Mouse (Mus musculus) cerebellum, adult (tissue): ENCODE results near the gene Ripply3.

Source experiments
- ATAC-seq: cut with Nextera tagmentation; 2 replicates; pipeline ENCODE4 v1.9.2; 2017; ENCODE audit warnings: mild to moderate bottlenecking, moderate library complexity, mixed read lengths; ENCODE audit not compliant: insufficient number of reproducible peaks, low FRiP score, low TSS enrichment

Gene Ripply3

DNA sequence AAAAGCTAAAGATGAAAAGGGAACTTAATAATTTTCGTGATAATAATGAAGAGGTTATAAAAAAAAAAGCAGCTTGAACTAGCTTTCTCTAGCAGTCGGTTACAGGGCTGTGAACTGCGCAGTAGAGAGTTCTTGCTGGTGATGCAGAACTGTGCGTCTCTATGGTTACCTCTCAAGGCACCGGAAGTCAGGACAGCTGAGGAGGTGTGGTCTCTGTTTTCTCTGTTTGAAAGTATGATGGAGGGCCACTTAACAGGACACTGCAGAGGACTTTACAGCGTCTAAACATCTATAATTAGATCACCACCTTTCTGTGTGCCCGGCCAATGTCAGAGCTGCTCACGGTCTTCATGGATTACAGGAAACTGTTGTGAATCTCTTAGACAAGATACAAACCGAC is 26.2 kb downstream of the Ripply3 start:
- ATAC-seq: no peak

GRCm38 (mm10) chr16:94356046-94356445 is 27.8 kb downstream of the Ripply3 start:
- ATAC-seq: no peak

DNA sequence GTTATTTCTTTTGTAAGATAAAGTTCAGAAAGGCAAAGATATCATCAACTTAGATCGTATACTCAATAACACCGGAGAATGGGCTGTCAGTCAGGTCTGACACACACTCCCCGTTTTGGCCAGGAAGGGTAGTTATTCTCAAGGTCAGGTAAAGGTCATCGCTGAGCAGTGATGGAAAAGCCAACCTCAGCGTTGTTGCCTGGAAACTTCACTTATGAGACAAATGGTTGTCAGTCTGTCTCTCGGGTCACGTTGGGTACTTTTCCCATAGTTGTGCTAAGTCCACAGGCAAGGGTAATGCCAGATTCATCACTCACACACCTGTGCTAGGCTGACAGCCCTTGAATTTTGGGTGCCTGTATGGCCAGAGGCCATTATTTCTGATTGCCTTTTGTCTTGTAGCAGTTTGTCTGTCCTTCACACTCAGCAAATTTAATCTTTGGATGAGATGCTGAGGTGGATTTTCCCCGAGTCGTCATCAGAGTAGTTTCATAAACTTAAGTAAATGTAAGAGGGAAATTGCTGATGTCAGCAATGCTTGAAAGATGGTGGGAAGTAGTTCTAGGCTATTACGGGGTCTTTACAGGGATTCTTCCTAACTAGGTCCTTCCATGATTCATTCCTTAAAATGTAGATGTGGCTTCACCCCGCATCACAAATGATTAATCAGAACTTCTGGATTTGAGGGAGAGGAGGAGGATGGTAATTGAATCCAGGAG is 28.7 kb downstream of the Ripply3 start:
- ATAC-seq: no peak

DNA sequence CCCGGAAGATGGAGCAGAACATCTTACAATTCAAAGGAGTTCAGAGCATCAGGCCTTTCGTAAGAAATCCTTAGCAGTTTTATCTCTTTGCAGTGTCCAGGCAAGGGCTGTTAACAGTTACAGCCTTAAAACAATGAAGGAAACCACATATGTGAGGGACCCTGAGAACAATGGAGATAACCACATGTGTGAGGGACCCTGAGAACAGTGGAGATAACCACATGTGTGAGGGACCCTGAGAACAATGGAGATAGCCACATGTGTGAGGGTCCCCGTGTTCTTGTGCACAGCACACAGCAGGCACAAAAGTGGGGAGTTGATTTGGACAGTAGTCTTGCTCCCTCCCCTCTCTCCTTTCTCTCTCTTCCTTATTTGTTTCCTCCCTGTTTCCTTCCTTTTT is 29.9 kb downstream of the Ripply3 start:
- ATAC-seq: no peak

GRCm38 (mm10) chr16:94360578-94361350 is 32.5 kb downstream of the Ripply3 start:
- no peak for ATAC-seq

- no peak for ATAC-seq
Observed at GRCm38 (mm10) chr16:94362174-94362873, 34.1 kb downstream of the Ripply3 start.

GRCm38 (mm10) chr16:94363814-94364213 is 35.6 kb downstream of the Ripply3 start:
- ATAC-seq: no peak

DNA sequence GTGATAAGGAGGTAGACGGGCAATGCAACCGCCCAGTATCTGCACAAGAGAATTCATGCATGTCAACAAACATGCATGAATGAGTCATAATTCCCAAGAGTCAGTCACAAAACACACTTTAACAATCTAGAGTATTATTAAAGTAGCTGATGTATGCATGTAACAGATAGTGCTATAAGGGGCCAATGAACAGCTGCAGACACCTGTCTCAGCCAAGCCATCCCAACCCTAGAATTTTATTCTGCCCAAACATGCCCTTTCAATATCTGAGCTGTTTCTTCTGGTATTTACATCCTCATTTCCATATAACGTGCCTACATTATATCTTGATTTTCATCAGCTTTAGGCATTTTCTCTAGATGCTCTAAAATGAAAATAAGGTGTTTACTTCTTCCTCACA is 37.2 kb downstream of the Ripply3 start:
- ATAC-seq: no peak

DNA sequence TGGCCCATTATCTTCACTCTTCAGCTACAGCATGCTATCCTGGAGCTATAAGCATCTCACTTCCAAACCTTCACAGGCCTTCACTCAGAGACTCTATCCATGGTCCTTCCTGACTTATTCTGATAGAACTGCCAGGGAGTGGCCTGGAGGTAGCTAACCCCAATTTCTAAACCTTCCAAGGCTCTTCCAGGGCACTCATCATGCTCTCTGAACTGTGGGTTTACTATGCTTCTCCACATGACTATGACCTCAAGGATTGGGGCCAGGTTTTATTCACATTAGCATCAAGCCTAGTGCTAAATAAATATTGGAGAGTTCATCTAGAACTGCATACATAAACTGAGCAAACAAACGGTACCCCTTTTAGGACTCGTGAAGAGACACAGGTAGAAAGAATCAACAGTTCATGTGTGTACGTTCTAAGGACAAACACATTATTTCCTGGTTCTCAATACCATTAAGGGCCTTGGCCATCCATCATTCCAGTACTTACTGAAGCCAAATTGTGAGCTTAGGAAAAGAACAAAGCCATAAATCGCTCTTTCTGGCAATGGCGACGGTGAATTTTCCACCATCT is 41.5 kb downstream of the Ripply3 start:
- 0 out of 2 replicates have a peak, but pooled peaks have one; percentile 18 for ATAC-seq

- peak; percentile 63 for ATAC-seq
Observed at GRCm38 (mm10) chr16:94370173-94370914, 42.1 kb downstream of the Ripply3 start, which contains the start of gene Ttc3. Gene Ttc3, plus strand, starts transcription at chr16:94370618.

DNA sequence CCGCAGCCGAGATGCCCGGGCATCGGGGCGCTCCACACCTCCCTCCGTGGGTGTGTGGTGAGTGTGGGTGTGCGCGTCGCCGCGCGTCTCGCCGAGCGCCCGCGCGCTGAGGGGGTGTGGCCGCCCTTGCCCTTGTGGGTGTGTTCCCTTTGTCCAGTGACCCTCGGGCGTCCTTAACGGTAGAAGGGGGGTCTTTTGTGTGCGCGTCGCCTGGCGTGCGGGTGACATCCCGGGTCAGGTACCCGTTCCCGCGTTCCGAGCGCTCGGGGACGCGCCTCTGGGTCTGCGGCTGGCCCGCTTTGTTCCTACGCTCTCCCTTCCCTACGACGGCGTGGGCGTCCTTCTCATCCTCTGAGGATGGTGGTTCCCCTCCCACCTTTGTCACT is 42.7 kb downstream of the Ripply3 start:
- no peak; the same call in none of the 2 replicates for ATAC-seq

DNA sequence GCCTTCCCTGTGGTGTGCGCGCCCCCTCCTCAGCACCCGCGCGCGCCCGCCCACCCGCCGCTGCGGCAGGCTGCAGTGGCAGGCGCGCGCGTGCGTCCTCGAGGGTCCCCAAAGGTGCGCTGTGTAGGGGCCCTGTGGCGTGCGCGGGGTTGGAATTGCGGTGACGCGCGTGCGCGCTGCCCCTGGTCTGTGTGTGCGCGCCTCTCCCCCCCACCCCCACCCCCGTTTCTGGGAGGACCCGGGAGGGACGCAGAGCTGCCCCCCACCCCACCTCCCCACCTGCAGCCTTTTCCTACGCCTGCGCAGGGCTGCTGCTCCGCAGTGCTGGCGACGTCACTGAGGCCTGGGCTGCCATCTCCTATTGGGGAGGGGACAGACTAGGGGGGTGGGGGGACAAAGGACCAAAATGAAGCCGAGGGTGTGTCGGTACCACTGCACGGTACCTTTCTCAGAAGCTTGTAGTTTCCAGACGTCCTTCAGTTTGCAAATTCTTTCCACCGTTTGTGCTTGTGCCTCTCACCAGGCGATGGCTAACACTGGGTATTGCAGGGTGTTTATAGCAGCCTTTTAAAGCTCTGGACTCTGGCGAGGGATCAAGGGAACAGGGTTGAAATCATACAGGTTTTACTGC is 43.2 kb downstream of the Ripply3 start, which contains the start of gene Pigp:
TSS of gene Pigp (minus strand) at position 542 of the 631 bp plus-strand sequence.
- peak; percentile 28; the same call in 1 of the 2 replicates for ATAC-seq

GRCm38 (mm10) chr16:94379386-94379785 is 51.2 kb downstream of the Ripply3 start:
- no peak for ATAC-seq

DNA sequence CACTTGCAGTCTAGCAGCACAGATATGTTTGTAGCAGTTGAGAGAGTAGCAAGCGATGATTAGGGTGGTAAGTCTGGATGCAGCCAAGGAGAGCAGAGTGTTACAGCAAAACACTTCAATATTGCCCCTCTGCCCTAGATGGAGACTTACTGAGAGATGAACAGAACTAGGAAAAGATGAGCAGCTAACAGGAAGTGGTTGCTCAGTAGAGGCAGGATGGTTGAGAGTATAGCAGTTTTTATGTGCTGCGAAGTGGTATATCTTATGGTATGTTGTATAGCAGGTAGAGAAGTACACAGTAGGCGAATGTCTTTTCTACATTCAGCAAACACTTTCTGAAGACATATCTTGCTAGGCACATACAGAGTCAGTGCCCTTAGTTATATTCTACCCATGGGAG is 55.1 kb downstream of the Ripply3 start:
- no peak for ATAC-seq
